19 mouse cellular contexts compared by ENCODE assay signal in the genomic region with DNA sequence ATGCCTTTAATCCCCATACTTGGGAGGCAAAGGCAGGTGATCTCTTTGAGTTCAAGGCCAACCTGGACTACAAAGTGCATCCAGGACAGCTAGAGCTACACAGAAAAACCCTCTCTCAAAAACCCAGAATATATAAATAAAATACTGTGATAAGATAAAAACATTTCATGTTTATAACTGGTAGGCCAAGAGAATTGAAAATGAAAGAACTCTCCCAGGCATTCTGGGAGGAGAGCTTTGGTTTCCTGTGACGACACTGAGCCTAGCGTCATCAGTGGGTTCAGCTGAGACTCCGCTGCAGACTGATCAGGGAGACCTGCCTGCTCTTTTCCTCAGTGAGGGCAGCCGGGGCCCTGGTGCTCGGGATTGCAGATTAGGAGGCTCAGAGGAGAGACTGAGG. TPM values are rescaled to one million over a fixed set of nuclear protein-coding genes. Genes with fewer than 3 reads are reported as not detected.
DNase-seq lines count a peak whose midpoint lies in the region; ATAC-seq lines count a peak whose summit lies in the region.
"Had no signal": no experiment of that assay in that cellular context is flagged by ENCODE, and none has a peak within 500 bp of the region (broad histone marks: within the 10 kb centered on the region; RNA-seq: fewer than 3 reads in every experiment).

No protein-coding gene starts in this region.

- H3K4me2 ChIP-seq in forebrain, embryonic 16.5 days (ENCODE audit: low read length), result no peak overlapping the region
- H3K4me2 ChIP-seq: embryonic facial prominence, embryonic 12.5 days; forebrain, embryonic 13.5 days; heart, embryonic 13.5 days; limb, embryonic 13.5 days; lung, embryonic 15.5 days; midbrain, embryonic 15.5 days had no signal

- no peaks in the 10 kb centered on the region for H3K4me1 ChIP-seq in forebrain, embryonic 16.5 days (replicated peaks; ENCODE audit: control insufficient read depth, insufficient read depth, low read length)
- H3K4me1 ChIP-seq: embryonic facial prominence, embryonic 12.5 days; forebrain, embryonic 13.5 days; limb, embryonic 13.5 days; lung, embryonic 15.5 days had no signal

- H3K4me3 ChIP-seq in forebrain, embryonic 16.5 days (replicated peaks; ENCODE audit: low read length), result no peak overlapping the region
- H3K4me3 ChIP-seq: embryonic facial prominence, embryonic 12.5 days; erythroblast, embryonic 14.5 days; forebrain, embryonic 13.5 days; heart, embryonic 13.5 days; limb, embryonic 13.5 days; lung, embryonic 15.5 days; midbrain, embryonic 15.5 days had no signal

- H3K27ac ChIP-seq in forebrain, embryonic 16.5 days (ENCODE audit: low read length), result no peak overlapping the region
- H3K27ac ChIP-seq: embryonic facial prominence, embryonic 12.5 days; forebrain, embryonic 13.5 days; heart, embryonic 13.5 days; limb, embryonic 13.5 days; liver, embryonic 14.5 days; lung, embryonic 15.5 days; midbrain, embryonic 15.5 days had no signal

- H3K9me3 ChIP-seq in forebrain, embryonic 16.5 days (ENCODE audit: control insufficient read depth, low read length), result no peaks in the 10 kb centered on the region
- H3K9me3 ChIP-seq: embryonic facial prominence, embryonic 12.5 days; forebrain, embryonic 13.5 days; heart, embryonic 13.5 days; limb, embryonic 13.5 days; lung, embryonic 15.5 days; midbrain, embryonic 15.5 days had no signal

- DNase-seq in thymus, postnatal 25 days, result peak; percentile 10
- no peak for DNase-seq in thymus, adult 18-20 months
- DNase-seq in T-cell, adult 2 months (ENCODE audit: low spot score), result peak; percentile 57
- DNase-seq in cerebellum, adult 18-20 months, result no peak
- DNase-seq in gastrocnemius, postnatal 10 days, result no peak
- DNase-seq: cerebellum, adult 8-10 months; kidney, adult 11 months had no signal

- no peaks in the 10 kb centered on the region for H3K27me3 ChIP-seq in forebrain, embryonic 16.5 days (replicated peaks; ENCODE audit: control insufficient read depth, insufficient read depth, low read length)
- H3K27me3 ChIP-seq: CH12.LX; embryonic facial prominence, embryonic 12.5 days; forebrain, embryonic 13.5 days; heart, embryonic 13.5 days; limb, embryonic 13.5 days; lung, embryonic 15.5 days; midbrain, embryonic 15.5 days had no signal

- ATAC-seq in megakaryocyte, adult 5-6 weeks (ENCODE audit: poor library complexity, severe bottlenecking), result peak; percentile 54; the same call in 1 of the 2 replicates
- no peak for ATAC-seq in forebrain, embryonic 16.5 days
- ATAC-seq: forebrain, embryonic 13.5 days; hindbrain, embryonic 16.5 days; midbrain, embryonic 15.5 days had no signal

- peaks cover 6% of the 10 kb centered on the region for H3K36me3 ChIP-seq in forebrain, embryonic 16.5 days (ENCODE audit: control insufficient read depth, insufficient read depth)

- 88% methylated on average over 5 of the region's 5 CpGs for WGBS in forebrain, embryonic 16.5 days

- H3K9ac ChIP-seq in forebrain, embryonic 16.5 days (replicated peaks; ENCODE audit: low read depth, low read length), result no peak overlapping the region
- H3K9ac ChIP-seq: embryonic facial prominence, embryonic 12.5 days; forebrain, embryonic 13.5 days; heart, embryonic 13.5 days; limb, embryonic 13.5 days; liver, embryonic 14.5 days; lung, embryonic 15.5 days; midbrain, embryonic 15.5 days had no signal

RNA-seq across cellular contexts. Expression of a gene that starts 8.6 kb away (rescaled TPM):
- 27.4 and 32.4 TPM in 2 replicates for total RNA-seq in megakaryocyte, adult 5-6 weeks (2015)
- 37.8 and 44.9 TPM in 2 replicates for total RNA-seq in megakaryocyte, adult 5-6 weeks (2017)
- total RNA-seq in gastrocnemius, postnatal 10 days (2021), result 10 to 100 TPM; 49.3 TPM
- 45.7 and 48.5 TPM in 2 replicates for polyA plus RNA-seq in forebrain, embryonic 16.5 days (2015; fragmentation: Nextera tagmentation; extraction: Ambion mirVana)

RNA-seq across cellular contexts. Expression of a gene that starts 46.5 kb away (rescaled TPM):
- total RNA-seq in megakaryocyte, adult 5-6 weeks (2015), result 0.13 and 0.27 TPM in 2 replicates
- not detected in 2 replicates for total RNA-seq in megakaryocyte, adult 5-6 weeks (2017)
- 1 to 10 TPM; 1.5 to 1.7 TPM for total RNA-seq in gastrocnemius, postnatal 10 days (2021)
- polyA plus RNA-seq in forebrain, embryonic 16.5 days (2015; fragmentation: Nextera tagmentation; extraction: Ambion mirVana), result 11.4 and 17.1 TPM in 2 replicates
- total RNA-seq: CH12.LX had no signal
- polyA plus RNA-seq: erythroblast, embryonic 14.5 days; heart, embryonic 13.5 days; liver, embryonic 14.5 days had no signal

Comparison
In these comparisons a context has a peak if more than half of its experiments do, and no peak if none do; other contexts are left out.
1. DNase-seq: peak in thymus, postnatal 25 days (single experiment) and T-cell, adult 2 months (single experiment); none in thymus, adult 18-20 months (0 of 2), cerebellum, adult 18-20 months (0 of 2) and gastrocnemius, postnatal 10 days (single experiment).